ENCODE assay signal across 10 mouse cellular contexts in the genomic region with DNA sequence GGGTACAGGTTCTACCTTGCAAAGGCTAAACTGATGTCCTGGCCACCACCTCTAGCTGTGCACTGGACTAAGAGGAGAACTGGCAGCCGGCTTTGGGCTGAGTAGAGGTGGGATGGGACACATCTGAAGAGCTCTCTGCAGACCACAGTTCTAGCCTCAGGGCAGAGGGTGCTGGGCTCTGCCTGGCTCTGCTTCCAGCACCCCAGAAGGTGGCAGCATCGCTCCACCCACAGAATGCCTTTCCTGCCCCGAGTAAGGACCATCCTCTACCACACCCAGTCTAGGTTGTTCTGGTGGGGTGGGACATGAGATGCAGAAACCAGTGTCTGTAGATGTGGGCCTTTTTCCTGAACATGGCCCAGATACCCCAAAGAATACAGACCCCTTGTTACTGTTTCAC. TPM values are rescaled to one million over a fixed set of nuclear protein-coding genes. Genes with fewer than 3 reads are reported as not detected.
DNase-seq lines count a peak whose midpoint lies in the region; ATAC-seq and TF ChIP-seq lines count a peak whose summit lies in the region.
"Had no signal": no experiment of that assay in that cellular context is flagged by ENCODE, and none has a peak within 500 bp of the region (broad histone marks: within the 10 kb centered on the region; RNA-seq: fewer than 3 reads in every experiment).

No protein-coding gene starts in this region.

- TF ChIP-seq CTCF in left cerebral cortex, adult 2 months (IDR thresholded peaks at IDR 0.05) = peak; percentile 73
- TF ChIP-seq CTCF in liver, embryonic 14.5 days (IDR thresholded peaks at IDR 0.05; ENCODE audit: low read depth) = peak; percentile 90

- H3K36me3 ChIP-seq in embryonic facial prominence, embryonic 15.5 days = peaks cover 45% of the 10 kb centered on the region
- H3K36me3 ChIP-seq in intestine, embryonic 14.5 days (ENCODE audit: control insufficient read depth, insufficient read depth, low read length) = peaks cover 43% of the 10 kb centered on the region
- peaks cover 33% of the 10 kb centered on the region for H3K36me3 ChIP-seq in liver, embryonic 14.5 days (replicated peaks; ENCODE audit: control insufficient read depth, insufficient read depth, low read depth)
- peaks cover 47% of the 10 kb centered on the region for H3K36me3 ChIP-seq in neural tube, embryonic 13.5 days

- TF ChIP-seq EP300 in liver, embryonic 14.5 days (IDR thresholded peaks at IDR 0.05; ENCODE audit: low read depth) = no peak

- peak; percentile 53 to 56 for DNase-seq in left cerebral cortex, adult 2 months (ENCODE audit: extremely low spot score in 1 of 2, low spot score in 2 of 2)
- no peak for DNase-seq in left cerebral cortex, adult 8-10 months (ENCODE audit: low spot score in 2 of 2)
- DNase-seq in adrenal gland, postnatal 36 days = peak; percentile 59 to 74
- peak; percentile 83 for DNase-seq in intestine, embryonic 14.5 days (ENCODE audit: low spot score)
- DNase-seq in liver, embryonic 14.5 days (ENCODE audit: low read depth in 3 of 3, low spot score in 3 of 3) = no peak
- peak; percentile 79 for DNase-seq in thymus, postnatal 25 days

- no peaks in the 10 kb centered on the region for H3K27me3 ChIP-seq in embryonic facial prominence, embryonic 15.5 days
- no peaks in the 10 kb centered on the region for H3K27me3 ChIP-seq in intestine, embryonic 14.5 days (replicated peaks; ENCODE audit: control insufficient read depth, insufficient read depth, low read length)
- H3K27me3 ChIP-seq in liver, embryonic 14.5 days (ENCODE audit: control insufficient read depth, insufficient read depth, low read length) = no peaks in the 10 kb centered on the region
- no peaks in the 10 kb centered on the region for H3K27me3 ChIP-seq in neural tube, embryonic 13.5 days
- H3K27me3 ChIP-seq: embryonic facial prominence, embryonic 13.5 days; megakaryocyte, embryonic 14.5 days had no signal

- 23% methylated on average over 3 of the region's 3 CpGs for WGBS in embryonic facial prominence, embryonic 15.5 days
- 46% methylated on average over 3 of the region's 3 CpGs for WGBS in intestine, embryonic 14.5 days
- 42% methylated on average over 3 of the region's 3 CpGs for whole genome bisulfite sequencing in liver, embryonic 14.5 days (ENCODE audit: insufficient replicate concordance)
- WGBS in neural tube, embryonic 13.5 days = 36% methylated on average over 3 of the region's 3 CpGs

- H3K9me3 ChIP-seq in embryonic facial prominence, embryonic 15.5 days (replicated peaks) = no peaks in the 10 kb centered on the region
- H3K9me3 ChIP-seq in intestine, embryonic 14.5 days (ENCODE audit: control insufficient read depth, low read length) = no peaks in the 10 kb centered on the region
- no peaks in the 10 kb centered on the region for H3K9me3 ChIP-seq in liver, embryonic 14.5 days (ENCODE audit: control insufficient read depth, low read length)
- no peaks in the 10 kb centered on the region for H3K9me3 ChIP-seq in neural tube, embryonic 13.5 days
- H3K9me3 ChIP-seq: embryonic facial prominence, embryonic 13.5 days; megakaryocyte, embryonic 14.5 days had no signal

- ATAC-seq in embryonic facial prominence, embryonic 15.5 days (ENCODE audit: insufficient number of reproducible peaks, low FRiP score, low TSS enrichment, low read depth) = 0 out of 2 replicates have a peak, but pooled peaks have one; percentile 21
- 0 out of 2 replicates have a peak, but pooled peaks have one; percentile 48 for ATAC-seq in intestine, embryonic 14.5 days (replicated peaks; ENCODE audit: low FRiP score, low TSS enrichment, low read depth)
- no peak for ATAC-seq in liver, embryonic 14.5 days (ENCODE audit: insufficient read depth)
- peak; percentile 61; the same call in 1 of the 2 replicates for ATAC-seq in neural tube, embryonic 13.5 days (ENCODE audit: low read depth)

- H3K9ac ChIP-seq in embryonic facial prominence, embryonic 15.5 days = no peak overlapping the region
- no peak overlapping the region for H3K9ac ChIP-seq in intestine, embryonic 14.5 days (ENCODE audit: low read length)
- H3K9ac ChIP-seq in liver, embryonic 14.5 days (replicated peaks) = no peak overlapping the region
- H3K9ac ChIP-seq in neural tube, embryonic 13.5 days = no peak overlapping the region
- H3K9ac ChIP-seq: embryonic facial prominence, embryonic 13.5 days had no signal

- no peak overlapping the region for H3K4me3 ChIP-seq in left cerebral cortex, adult 2 months
- H3K4me3 ChIP-seq in embryonic facial prominence, embryonic 15.5 days (replicated peaks) = no peak overlapping the region
- H3K4me3 ChIP-seq in intestine, embryonic 14.5 days (ENCODE audit: low read depth, low read length) = no peak overlapping the region
- no peak overlapping the region for H3K4me3 ChIP-seq in liver, embryonic 14.5 days (ENCODE audit: insufficient read depth in 1 of 2, low read depth in 2 of 2, low read length in 2 of 2)
- H3K4me3 ChIP-seq in neural tube, embryonic 13.5 days = no peak overlapping the region
- H3K4me3 ChIP-seq: embryonic facial prominence, embryonic 13.5 days; megakaryocyte, embryonic 14.5 days had no signal

- no peak overlapping the region for H3K4me2 ChIP-seq in embryonic facial prominence, embryonic 15.5 days (replicated peaks)
- no peak overlapping the region for H3K4me2 ChIP-seq in intestine, embryonic 14.5 days (ENCODE audit: low read length)
- no peak overlapping the region for H3K4me2 ChIP-seq in liver, embryonic 14.5 days (ENCODE audit: low read depth)
- H3K4me2 ChIP-seq in neural tube, embryonic 13.5 days = no peak overlapping the region
- H3K4me2 ChIP-seq: embryonic facial prominence, embryonic 13.5 days had no signal

- no peak overlapping the region for H3K27ac ChIP-seq in left cerebral cortex, adult 2 months
- no peak overlapping the region for H3K27ac ChIP-seq in embryonic facial prominence, embryonic 15.5 days (replicated peaks)
- H3K27ac ChIP-seq in intestine, embryonic 14.5 days (ENCODE audit: low read depth) = no peak overlapping the region
- H3K27ac ChIP-seq in liver, embryonic 14.5 days = no peak overlapping the region
- no peak overlapping the region for H3K27ac ChIP-seq in neural tube, embryonic 13.5 days (replicated peaks)
- H3K27ac ChIP-seq: embryonic facial prominence, embryonic 13.5 days had no signal

- intact Hi-C loops in left cerebral cortex, adult 2 months (cut with DNase I) = loop anchor here (2.0 kb wide), 1 partner anchor 178 kb away; no protein-coding TSS in a partner anchor

- H3K4me1 ChIP-seq in embryonic facial prominence, embryonic 15.5 days = peaks cover 24% of the 10 kb centered on the region
- no peaks in the 10 kb centered on the region for H3K4me1 ChIP-seq in intestine, embryonic 14.5 days (replicated peaks; ENCODE audit: control insufficient read depth, insufficient read depth, low read length)
- H3K4me1 ChIP-seq in liver, embryonic 14.5 days (replicated peaks; ENCODE audit: control insufficient read depth in 2 of 2, insufficient read depth in 2 of 2, low read length in 1 of 2) = peaks cover 0 to 4% of the 10 kb centered on the region in 2 experiments; a peak in 3 of 4 replicates
- peaks cover 58% of the 10 kb centered on the region for H3K4me1 ChIP-seq in neural tube, embryonic 13.5 days (replicated peaks)

RNA-seq across cellular contexts. Expression of gene Ccdc167, which starts 12.1 kb away (rescaled TPM):
- total RNA-seq in left cerebral cortex, adult 2 months (2021) = 10 to 100 TPM; 13.9 to 17.3 TPM
- total RNA-seq in left cerebral cortex, adult 8-10 months (2022) = 10 to 100 TPM; 14.7 to 20.3 (median 17.4) TPM
- total RNA-seq in adrenal gland, postnatal 36 days (2021) = 10 to 100 TPM in 1 of 2 experiments, 1 to 10 TPM in 1; 8.6 to 11.4 TPM
- polyA plus RNA-seq in embryonic facial prominence, embryonic 15.5 days (2015; fragmentation: Nextera tagmentation; extraction: Ambion mirVana) = 10.7 and 11.0 TPM in 2 replicates
- 16.3 and 16.4 TPM in 2 replicates for polyA plus RNA-seq in intestine, embryonic 14.5 days (2014; fragmentation: Nextera tagmentation; extraction: Ambion mirVana)
- 3.8 and 7.6 TPM in 2 replicates for polyA plus RNA-seq in liver, embryonic 14.5 days (2012; rRNA removed)
- 10.1 TPM in 2 replicates for polyA plus RNA-seq in liver, embryonic 14.5 days (2014; fragmentation: Nextera tagmentation; extraction: Ambion mirVana)
- polyA plus RNA-seq in neural tube, embryonic 13.5 days (2015; fragmentation: Nextera tagmentation; extraction: Ambion mirVana) = 12.4 and 13.0 TPM in 2 replicates

RNA-seq across cellular contexts. Expression of gene Cmtr1, which starts 44.4 kb away (rescaled TPM):
- total RNA-seq in left cerebral cortex, adult 2 months (2021) = 100 to 1,000 TPM; 107 to 132 TPM
- 100 to 1,000 TPM; 112 to 142 (median 127) TPM for total RNA-seq in left cerebral cortex, adult 8-10 months (2022)
- 100 to 1,000 TPM in 1 of 2 experiments, 10 to 100 TPM in 1; 70.7 to 104 TPM for total RNA-seq in adrenal gland, postnatal 36 days (2021)
- polyA plus RNA-seq in embryonic facial prominence, embryonic 15.5 days (2015; fragmentation: Nextera tagmentation; extraction: Ambion mirVana) = 108 and 110 TPM in 2 replicates
- 96.5 and 107 TPM in 2 replicates for polyA plus RNA-seq in intestine, embryonic 14.5 days (2014; fragmentation: Nextera tagmentation; extraction: Ambion mirVana)
- polyA plus RNA-seq in liver, embryonic 14.5 days (2012; rRNA removed) = 14.9 and 16.1 TPM in 2 replicates
- 55.9 and 66.0 TPM in 2 replicates for polyA plus RNA-seq in liver, embryonic 14.5 days (2014; fragmentation: Nextera tagmentation; extraction: Ambion mirVana)
- 127 and 131 TPM in 2 replicates for polyA plus RNA-seq in neural tube, embryonic 13.5 days (2015; fragmentation: Nextera tagmentation; extraction: Ambion mirVana)

Comparison
In these comparisons a context has a peak if more than half of its experiments do, and no peak if none do; other contexts are left out.
1. DNase-seq: peak in left cerebral cortex, adult 2 months (2 of 2), adrenal gland, postnatal 36 days (2 of 2), intestine, embryonic 14.5 days (single experiment) and thymus, postnatal 25 days (single experiment); none in left cerebral cortex, adult 8-10 months (0 of 2) and liver, embryonic 14.5 days (0 of 3).